Mouse (Mus musculus): ENCODE data around the gene Retnlg. TPM values are rescaled to one million over a fixed set of nuclear protein-coding genes. Genes with fewer than 3 reads are reported as not detected.
"Not testable (repeated sequence)": the region's sequence is repeated elsewhere in the genome, so short reads cannot be mapped to it uniquely, and the experiment has no call there.

Retnlg gene
- not detected in 2 replicates for polyA plus RNA-seq (2016; fragmentation: Nextera tagmentation; extraction: Ambion mirVana)

- H3K27me3 ChIP-seq (replicated peaks) = no peaks in the 10 kb centered on the region
- H3K27ac ChIP-seq (ENCODE audit: poor library complexity, severe bottlenecking) = no peak within 1 kb of the TSS
- ATAC-seq (ENCODE audit: insufficient number of reproducible peaks, low FRiP score) = no peak
- no peak within 1 kb of the TSS for H3K9ac ChIP-seq
- no peaks in the 10 kb centered on the region for H3K9me3 ChIP-seq (replicated peaks)
- H3K4me2 ChIP-seq = no peak within 1 kb of the TSS
- H3K4me3 ChIP-seq = no peak within 1 kb of the TSS
- H3K4me1 ChIP-seq (replicated peaks) = no peaks in the 10 kb centered on the region
- no peaks in the 10 kb centered on the region for H3K36me3 ChIP-seq
- 75% methylated on average over 4 of the region's 4 CpGs for whole genome bisulfite sequencing
These were observed at the start of gene Retnlg for GRCm38 (mm10) chr16:48872321-48872720. Retnlg (plus strand) TSS chr16:48872621.

GRCm38 (mm10) chr16:48826474-48826873 is 45.9 kb upstream of the Retnlg start:
- H3K27ac ChIP-seq (ENCODE audit: poor library complexity, severe bottlenecking) = no peak overlapping the region
- H3K4me3 ChIP-seq = no peak overlapping the region
- H3K4me2 ChIP-seq = no peak overlapping the region
- H3K4me1 ChIP-seq (replicated peaks) = no peaks in the 10 kb centered on the region
- ATAC-seq (ENCODE audit: insufficient number of reproducible peaks, low FRiP score) = no peak
- no peaks in the 10 kb centered on the region for H3K27me3 ChIP-seq (replicated peaks)
- WGBS = 83% methylated on average over 3 of the region's 3 CpGs
- no peaks in the 10 kb centered on the region for H3K36me3 ChIP-seq
- H3K9ac ChIP-seq = no peak overlapping the region
- H3K9me3 ChIP-seq (replicated peaks) = no peaks in the 10 kb centered on the region

DNA sequence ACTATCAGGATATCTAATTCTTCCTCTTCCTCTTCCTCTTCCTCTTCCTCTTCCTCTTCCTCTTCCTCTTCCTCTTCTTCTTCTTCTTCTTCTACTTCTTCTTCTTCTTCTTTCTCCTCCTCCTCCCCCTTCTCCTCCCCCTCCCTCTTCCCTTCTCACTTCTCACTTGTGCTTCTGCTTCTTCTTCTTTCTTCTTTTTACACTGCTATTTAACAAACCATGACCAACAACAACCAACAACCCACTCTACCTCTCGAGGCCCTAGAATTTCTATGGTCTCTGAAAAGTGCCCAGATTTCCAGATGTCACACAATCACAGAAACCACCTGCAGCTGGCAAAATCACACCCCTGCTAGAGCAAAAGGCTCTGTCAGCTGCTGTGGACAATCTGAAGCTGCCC is 44.8 kb upstream of the Retnlg start:
- 52% methylated on average over 1 of the region's 1 CpGs for WGBS
- no peaks in the 10 kb centered on the region for H3K9me3 ChIP-seq (replicated peaks)

GRCm38 (mm10) chr16:48829060-48829459 is 43.4 kb upstream of the Retnlg start:
- 60% methylated on average over 4 of the region's 4 CpGs for WGBS
- Histone ChIP-seq H3K4me1 (replicated peaks) (no peaks in the 10 kb centered on the region), H3K36me3 (no peaks in the 10 kb centered on the region), H3K4me2 (no peak overlapping the region), H3K27me3 (replicated peaks) (no peaks in the 10 kb centered on the region), H3K27ac (ENCODE audit: poor library complexity, severe bottlenecking) (no peak overlapping the region), H3K9me3 (replicated peaks) (no peaks in the 10 kb centered on the region), H3K9ac (no peak overlapping the region), H3K4me3 (no peak overlapping the region)
- ATAC-seq (ENCODE audit: insufficient number of reproducible peaks, low FRiP score) = no peak

More for the DNA sequence above, 44.8 kb upstream of the Retnlg start:
- Histone ChIP-seq H3K4me3 (no peak overlapping the region), H3K4me1 (replicated peaks) (no peaks in the 10 kb centered on the region), H3K27me3 (replicated peaks) (no peaks in the 10 kb centered on the region), H3K4me2 (no peak overlapping the region), H3K36me3 (no peaks in the 10 kb centered on the region), H3K27ac (ENCODE audit: poor library complexity, severe bottlenecking) (no peak overlapping the region), H3K9ac (no peak overlapping the region)
- ATAC-seq (ENCODE audit: insufficient number of reproducible peaks, low FRiP score) = no peak

- WGBS = 59% methylated on average over 8 of the region's 8 CpGs
- Histone ChIP-seq H3K9me3 (replicated peaks) (no peaks in the 10 kb centered on the region), H3K4me1 (replicated peaks) (no peaks in the 10 kb centered on the region), H3K27ac (ENCODE audit: poor library complexity, severe bottlenecking) (no peak overlapping the region), H3K9ac (no peak overlapping the region), H3K4me3 (no peak overlapping the region), H3K27me3 (replicated peaks) (no peaks in the 10 kb centered on the region), H3K36me3 (no peaks in the 10 kb centered on the region), H3K4me2 (no peak overlapping the region)
- ATAC-seq (ENCODE audit: insufficient number of reproducible peaks, low FRiP score) = no peak
These were observed 40.4 kb upstream of the Retnlg start for GRCm38 (mm10) chr16:48832055-48832454.

- not testable (repeated sequence) for H3K4me3 ChIP-seq; H3K4me2 ChIP-seq; H3K36me3 ChIP-seq; H3K9ac ChIP-seq; H3K27ac ChIP-seq (ENCODE audit: poor library complexity, severe bottlenecking); H3K4me1 ChIP-seq (replicated peaks); H3K9me3 ChIP-seq (replicated peaks); ATAC-seq (ENCODE audit: insufficient number of reproducible peaks, low FRiP score); H3K27me3 ChIP-seq (replicated peaks)
- 48% methylated on average over 1 of the region's 1 CpGs for WGBS
These were observed 38.8 kb upstream of the Retnlg start for GRCm38 (mm10) chr16:48833626-48834025.

DNA sequence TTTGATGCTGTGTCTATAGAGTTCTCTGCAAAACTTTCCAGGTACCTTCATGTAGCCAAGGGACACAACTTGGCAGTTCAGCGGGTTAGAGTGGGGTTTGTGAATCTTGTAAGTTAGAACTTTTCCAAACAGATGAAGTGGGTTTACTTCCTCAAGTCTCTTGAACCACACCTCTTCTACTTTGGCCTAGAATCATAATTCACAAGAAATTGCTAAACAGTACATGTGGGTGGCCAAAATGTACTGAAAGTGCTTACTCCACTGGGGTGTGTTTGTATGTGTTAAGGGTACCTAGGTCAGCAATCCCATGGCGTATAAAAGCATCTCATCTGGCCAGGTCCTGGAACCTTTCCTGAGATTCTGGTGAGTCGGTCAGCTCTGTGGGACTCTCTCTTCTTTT is 30.2 kb upstream of the Retnlg start, which contains the start of gene Retnla:
Gene Retnla (plus strand): TSS at position 286 of the 400 bp plus-strand sequence.
- no peak for ATAC-seq (ENCODE audit: insufficient number of reproducible peaks, low FRiP score)
- Histone ChIP-seq H3K9ac (no peak within 1 kb of the TSS), H3K4me1 (replicated peaks) (no peaks in the 10 kb centered on the region), H3K27ac (ENCODE audit: poor library complexity, severe bottlenecking) (no peak within 1 kb of the TSS), H3K4me3 (no peak within 1 kb of the TSS), H3K9me3 (replicated peaks) (no peaks in the 10 kb centered on the region), H3K4me2 (no peak within 1 kb of the TSS), H3K36me3 (no peaks in the 10 kb centered on the region), H3K27me3 (replicated peaks) (no peaks in the 10 kb centered on the region)
- WGBS = 70% methylated on average over 3 of the region's 3 CpGs

DNA sequence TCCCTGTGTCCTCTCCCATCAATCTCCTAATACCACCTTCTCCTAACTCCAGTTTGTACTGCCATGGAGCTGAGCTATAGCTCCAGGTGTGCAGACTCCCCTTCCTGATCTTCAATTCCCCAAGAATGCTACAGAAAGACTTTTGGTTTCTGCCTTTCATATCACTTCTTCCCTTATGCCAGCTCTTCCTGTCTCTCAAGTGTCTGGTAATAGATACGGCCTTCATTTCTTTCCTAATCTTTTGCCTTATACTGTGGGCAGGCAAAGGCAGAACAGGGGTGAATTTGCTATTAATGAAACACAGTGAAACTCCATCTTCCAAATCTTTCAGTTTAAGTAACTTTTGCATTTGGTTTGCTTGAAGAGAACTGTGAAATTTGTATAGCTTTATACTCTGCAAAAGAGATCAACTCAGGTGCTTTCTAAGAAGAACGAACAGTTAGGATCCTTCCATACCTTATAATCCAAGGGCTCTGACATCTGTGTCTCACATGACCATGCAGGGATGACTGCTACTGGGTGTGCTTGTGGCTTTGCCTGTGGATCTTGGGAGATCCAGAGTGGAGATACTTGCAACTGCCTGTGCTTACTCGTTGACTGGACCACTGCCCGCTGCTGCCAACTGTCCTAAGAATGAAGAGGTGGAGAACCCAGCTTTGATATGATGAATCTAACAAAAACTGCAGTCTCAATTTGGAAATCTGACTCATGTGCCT is 28.6 kb upstream of the Retnlg start:
- 79% methylated on average over 4 of the region's 4 CpGs for WGBS
- no peak overlapping the region for H3K27ac ChIP-seq (ENCODE audit: poor library complexity, severe bottlenecking)
- H3K4me3 ChIP-seq = no peak overlapping the region
- no peak for ATAC-seq (ENCODE audit: insufficient number of reproducible peaks, low FRiP score)
- no peaks in the 10 kb centered on the region for H3K4me1 ChIP-seq (replicated peaks)
- no peak overlapping the region for H3K9ac ChIP-seq
- no peaks in the 10 kb centered on the region for H3K36me3 ChIP-seq
- H3K27me3 ChIP-seq (replicated peaks) = no peaks in the 10 kb centered on the region
- H3K9me3 ChIP-seq (replicated peaks) = no peaks in the 10 kb centered on the region
- no peak overlapping the region for H3K4me2 ChIP-seq

- not testable (repeated sequence) for H3K4me1 ChIP-seq (replicated peaks); H3K9ac ChIP-seq; H3K36me3 ChIP-seq; ATAC-seq (ENCODE audit: insufficient number of reproducible peaks, low FRiP score); H3K27ac ChIP-seq (ENCODE audit: poor library complexity, severe bottlenecking); H3K9me3 ChIP-seq (replicated peaks); H3K4me2 ChIP-seq; H3K4me3 ChIP-seq; H3K27me3 ChIP-seq (replicated peaks)
- WGBS = 81% methylated on average over 1 of the region's 1 CpGs
These were observed 7.4 kb upstream of the Retnlg start for GRCm38 (mm10) chr16:48865004-48865403.

DNA sequence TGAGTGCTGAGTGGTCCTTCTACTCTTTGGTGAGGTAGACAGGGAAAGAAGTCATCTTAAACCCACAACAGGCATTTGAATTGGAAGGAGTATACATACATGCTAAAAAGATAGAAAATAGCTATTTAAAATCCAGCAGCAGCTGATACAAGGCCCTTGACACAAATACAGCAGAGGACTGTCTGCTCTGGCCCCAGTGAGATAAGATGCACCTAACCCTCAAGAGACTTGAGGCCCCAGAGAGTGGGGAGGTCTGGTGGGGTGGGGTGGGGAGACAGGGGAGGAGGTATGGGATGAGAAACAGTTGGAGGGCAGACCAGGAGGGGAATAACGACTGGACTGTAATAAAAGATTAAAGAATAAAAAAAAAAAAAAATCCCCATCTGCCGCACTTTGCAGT is 4.7 kb upstream of the Retnlg start:
- Histone ChIP-seq H3K4me3 (no peak overlapping the region), H3K36me3 (no peaks in the 10 kb centered on the region), H3K4me1 (replicated peaks) (no peaks in the 10 kb centered on the region), H3K27ac (ENCODE audit: poor library complexity, severe bottlenecking) (no peak overlapping the region), H3K9ac (no peak overlapping the region), H3K27me3 (replicated peaks) (no peaks in the 10 kb centered on the region), H3K4me2 (no peak overlapping the region), H3K9me3 (replicated peaks) (no peaks in the 10 kb centered on the region)
- WGBS = 66% methylated on average over 2 of the region's 2 CpGs
- no peak for ATAC-seq (ENCODE audit: insufficient number of reproducible peaks, low FRiP score)

- H3K9me3 ChIP-seq (replicated peaks) = no peaks in the 10 kb centered on the region
- WGBS = 75% methylated on average over 1 of the region's 1 CpGs
- ATAC-seq (ENCODE audit: insufficient number of reproducible peaks, low FRiP score) = no peak
These were observed 3.8 kb upstream of the Retnlg start for GRCm38 (mm10) chr16:48868663-48869062.

GRCm38 (mm10) chr16:48869671-48870070 is 2.8 kb upstream of the Retnlg start:
- Histone ChIP-seq H3K4me3 (no peak overlapping the region), H3K9me3 (replicated peaks) (no peaks in the 10 kb centered on the region), H3K4me2 (no peak overlapping the region), H3K9ac (no peak overlapping the region), H3K36me3 (no peaks in the 10 kb centered on the region), H3K27ac (ENCODE audit: poor library complexity, severe bottlenecking) (no peak overlapping the region), H3K4me1 (replicated peaks) (no peaks in the 10 kb centered on the region), H3K27me3 (replicated peaks) (no peaks in the 10 kb centered on the region)
- no peak for ATAC-seq (ENCODE audit: insufficient number of reproducible peaks, low FRiP score)
- 82% methylated on average over 3 of the region's 3 CpGs for WGBS

More at GRCm38 (mm10) chr16:48868663-48869062, 3.8 kb upstream of the Retnlg start:
- H3K9ac ChIP-seq = no peak overlapping the region
- H3K4me2 ChIP-seq = no peak overlapping the region
- no peak overlapping the region for H3K4me3 ChIP-seq
- no peaks in the 10 kb centered on the region for H3K4me1 ChIP-seq (replicated peaks)
- no peak overlapping the region for H3K27ac ChIP-seq (ENCODE audit: poor library complexity, severe bottlenecking)
- H3K27me3 ChIP-seq (replicated peaks) = no peaks in the 10 kb centered on the region
- H3K36me3 ChIP-seq = no peaks in the 10 kb centered on the region
